Mouse (Mus musculus): Measurements from ENCODE around the gene Gm8265. TPM values are rescaled to one million over a fixed set of nuclear protein-coding genes. Genes with fewer than 3 reads are reported as not detected.
"Not testable (repeated sequence)": the region's sequence is repeated elsewhere in the genome, so short reads cannot be mapped to it uniquely, and the experiment has no call there.

The Gm8265 gene
- not detected for total RNA-seq (2021)

DNA sequence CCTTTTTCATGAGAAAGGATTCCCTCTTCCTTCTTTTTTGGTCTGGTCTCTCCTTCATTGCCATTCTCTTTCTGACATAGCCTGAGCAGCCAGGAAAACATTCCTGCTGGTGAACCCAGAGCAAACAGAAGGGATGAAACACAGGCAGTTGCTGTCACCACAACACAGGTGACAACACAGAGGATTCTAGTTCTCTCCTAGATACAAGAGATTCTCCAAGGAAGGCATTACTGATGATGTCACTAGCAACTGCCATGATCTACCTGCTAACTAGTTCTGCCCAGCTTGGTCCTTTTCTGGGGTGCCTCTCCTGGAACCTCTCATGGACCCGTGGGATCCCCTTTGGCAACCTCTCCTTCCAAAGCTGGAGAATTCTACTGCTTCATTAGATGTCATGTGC, at the start of gene Gm8265:
Gm8265 (minus strand) TSS at position 101 of the 400 bp plus-strand sequence.
- intact Hi-C loops (cut with DNase I); DNase-seq (ENCODE audit: low spot score in 2 of 2): not testable (repeated sequence)

Other genes starting within 250 kb of the Gm8265 start
- not detected for gene Gm3500, start 244.0 kb downstream of the Gm8265 start, total RNA-seq (2021)
- 1 to 10 TPM; 2.2 to 2.8 TPM for gene Gm3194, start 177.6 kb downstream of the Gm8265 start, total RNA-seq (2021)
- gene Gm8246, start 155.2 kb downstream of the Gm8265 start, total RNA-seq (2021): not detected
- not detected for gene Gm3187, start 148.8 kb downstream of the Gm8265 start, total RNA-seq (2021)
- gene Gm3488, start 131.4 kb downstream of the Gm8265 start, total RNA-seq (2021): 1 to 10 TPM; 1.2 to 1.4 TPM
- not detected for gene Gm3532, start 94.5 kb downstream of the Gm8265 start, total RNA-seq (2021)
- not detected for gene Gm9603, start 54.4 kb upstream of the Gm8265 start, total RNA-seq (2021)
- gene Gm3373, start 108.5 kb upstream of the Gm8265 start, total RNA-seq (2021): under 1 TPM; 0.53 to 0.85 TPM
- gene Gm3383, start 175.0 kb upstream of the Gm8265 start, total RNA-seq (2021): 1 to 10 TPM; 2.2 to 2.8 TPM
- gene Gm3424, start 197.3 kb upstream of the Gm8265 start, total RNA-seq (2021): not detected
- under 1 TPM; 0.78 to 0.96 TPM for gene Gm8237, start 247.4 kb upstream of the Gm8265 start, total RNA-seq (2021)